Mouse (Mus musculus) lung, postnatal 0 days (tissue): ENCODE data around the gene Gsdmc4.

Experiments used
- CTCF ChIP-seq: IDR thresholded peaks from 2 replicates; pipeline ENCODE4 v1.5.1; 2016; ENCODE audit warnings: antibody characterized with exemption, mild to moderate bottlenecking
- EP300 ChIP-seq: IDR thresholded peaks from 2 replicates; pipeline ENCODE4 v1.6.1; 2016; ENCODE audit warnings: antibody characterized with exemption, mild to moderate bottlenecking, control low read depth

DNA sequence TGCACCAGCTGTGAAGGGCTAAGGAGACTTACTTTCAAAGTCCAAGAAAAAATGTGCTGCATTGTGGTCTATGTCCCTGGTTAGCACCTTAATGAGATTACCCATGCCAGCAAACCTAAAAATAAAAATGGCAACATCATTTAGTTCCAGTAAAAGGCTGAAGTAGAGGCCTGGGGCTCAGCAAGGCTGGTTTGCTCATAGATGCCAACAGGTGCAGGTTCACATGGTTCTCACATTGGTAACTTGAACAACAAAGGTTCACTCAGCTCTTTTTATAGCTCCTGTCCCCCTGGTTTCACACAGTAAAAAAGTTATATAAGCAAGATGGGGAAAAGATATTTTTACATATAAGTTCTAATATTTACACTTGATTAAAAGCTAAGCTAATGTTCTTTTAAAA is 45.5 kb upstream of the Gsdmc4 start:
- no peak for TF ChIP-seq CTCF
- no peak for TF ChIP-seq EP300
